Mouse (Mus musculus) hindbrain, embryonic 16.5 days (tissue): ENCODE data around the gene Fam219a. TPM values are rescaled to one million over a fixed set of nuclear protein-coding genes. Genes with fewer than 3 reads are reported as not detected.

ENCODE experiments used
- ATAC-seq: fragments of 200-750 bp; cut with Nextera tagmentation; 2 replicates; pipeline ENCODE4 v1.8.0; 2017; ENCODE audit warnings: moderate TSS enrichment, moderate library complexity
- H3K27ac ChIP-seq: fragments of 300-500 bp; sonication (generic); 2 replicates; pipeline ENCODE4 v1.5.1; 2014; ENCODE audit warnings: low read depth, mild to moderate bottlenecking, control low read depth, low read length, moderate library complexity
- H3K27me3 ChIP-seq: fragments of 300-500 bp; sonication (generic); replicated peaks from 2 replicates; pipeline ENCODE4 v1.6.1; 2014; ENCODE audit warnings: low read length; ENCODE audit not compliant: control insufficient read depth, insufficient read depth
- H3K36me3 ChIP-seq: fragments of 300-500 bp; sonication (generic); 2 replicates; pipeline ENCODE4 v1.6.1; 2014; ENCODE audit warnings: mild to moderate bottlenecking, low read length, moderate library complexity, mixed read lengths; ENCODE audit not compliant: control insufficient read depth, insufficient read depth
- H3K4me1 ChIP-seq: fragments of 300-500 bp; sonication (generic); 2 replicates; pipeline ENCODE4 v1.6.1; 2014; ENCODE audit warnings: low read depth, low read length; ENCODE audit not compliant: control insufficient read depth, insufficient read depth
- H3K4me2 ChIP-seq: fragments of 300-500 bp; sonication (generic); 2 replicates; pipeline ENCODE4 v1.6.1; 2014; ENCODE audit warnings: mild to moderate bottlenecking, low read length, control low read depth, moderate library complexity
- H3K4me3 ChIP-seq: fragments of 300-500 bp; sonication (generic); 2 replicates; pipeline ENCODE4 v1.5.1; 2014; ENCODE audit warnings: mild to moderate bottlenecking, low read length, control low read depth, moderate library complexity
- H3K9ac ChIP-seq: fragments of 300-500 bp; sonication (generic); 2 replicates; pipeline ENCODE4 v1.6.1; 2014; ENCODE audit warnings: low read depth, mild to moderate bottlenecking, control low read depth, low read length, moderate library complexity
- H3K9me3 ChIP-seq: fragments of 300-500 bp; sonication (generic); 2 replicates; pipeline ENCODE4 v1.6.1; 2014; ENCODE audit warnings: mild to moderate bottlenecking, low read length, moderate library complexity; ENCODE audit not compliant: control insufficient read depth
- WGBS: fragments of 180-500 bp; shearing (Covaris S2); extraction: QIAGEN DNeasy Blood & Tissue Kit; methylation state at CpG from one replicate; pipeline ENCODE4 v1.1.7; 2014; 5-methylcytosine and 5-hydroxymethylcytosine counted together
- polyA plus RNA-seq: library from polyadenylated mRNA; unstranded; fragments of >200 nt; fragmentation: Nextera tagmentation; extraction: Ambion mirVana; gene quantifications from 2 replicates; pipeline ENCODE4 v1.2.1, GENCODE M21; 2015

Gene Fam219a
- polyA plus RNA-seq, 1 experiment from 2014 or later = 14.8 TPM

DNA sequence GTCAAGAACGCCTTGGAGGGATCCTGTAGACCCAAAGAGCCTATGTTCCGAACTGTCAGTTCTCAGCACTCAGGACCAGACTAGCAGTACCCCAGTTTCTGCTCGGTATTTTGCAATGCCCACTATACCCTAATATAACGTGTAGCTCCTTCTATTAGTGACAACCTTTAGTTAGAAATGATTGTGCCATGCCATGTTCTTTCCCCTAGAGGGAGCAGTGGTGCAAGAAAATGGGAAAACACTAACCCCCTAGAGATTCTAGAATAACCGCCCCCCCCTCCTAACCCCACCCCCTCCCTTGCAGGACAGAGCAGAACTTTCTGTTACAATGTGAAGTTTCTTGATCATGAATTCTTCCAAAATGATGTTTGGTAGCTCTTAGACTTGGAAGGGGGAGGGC, 65.0 kb downstream of the Fam219a start:
- H3K27me3 ChIP-seq = peaks cover 15% of the 10 kb centered on the region; the same call in 1 of the 2 replicates
- no peak for ATAC-seq
- H3K4me3 ChIP-seq = no peak overlapping the region
- H3K9ac ChIP-seq = no peak overlapping the region
- H3K9me3 ChIP-seq = no peaks in the 10 kb centered on the region
- WGBS = 70% methylated on average over 5 of the region's 5 CpGs
- no peak overlapping the region for H3K4me2 ChIP-seq
- peaks cover 12% of the 10 kb centered on the region for H3K4me1 ChIP-seq
- no peak overlapping the region for H3K27ac ChIP-seq
- H3K36me3 ChIP-seq = no peaks in the 10 kb centered on the region

DNA sequence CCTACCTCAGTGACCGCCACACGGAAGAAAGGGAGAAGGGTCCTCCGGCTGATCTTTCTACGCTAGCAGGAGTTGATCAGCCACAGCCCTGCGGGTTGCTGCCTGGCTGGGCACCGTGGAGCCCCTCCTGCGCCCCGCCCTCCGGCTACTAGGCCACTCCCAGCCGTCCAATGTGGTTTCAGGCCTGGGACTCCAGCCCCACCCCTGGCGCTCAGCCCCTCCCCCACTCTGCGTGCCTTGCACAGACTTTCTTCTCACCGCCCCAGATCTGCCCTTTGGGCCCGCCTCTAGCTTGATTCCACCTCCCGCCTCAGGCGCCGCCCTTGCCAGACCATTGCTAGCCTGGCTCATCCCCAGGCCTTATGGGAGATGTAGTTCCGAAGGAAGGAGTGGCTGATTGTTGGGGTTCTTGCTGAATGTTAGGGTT, 66.3 kb downstream of the Fam219a start, which contains the start of gene AI464131:
Gene AI464131 (minus strand): TSS at position 91 of the 427 bp plus-strand sequence.
- peaks cover 20% of the 10 kb centered on the region for H3K27me3 ChIP-seq
- peak; percentile 87 for ATAC-seq
- peaks cover 26% of the 10 kb centered on the region for H3K4me1 ChIP-seq
- no peaks in the 10 kb centered on the region for H3K9me3 ChIP-seq
- H3K9ac ChIP-seq = peak within 1 kb of the TSS; percentile 59
- H3K4me2 ChIP-seq = peak within 1 kb of the TSS; percentile 62
- peak within 1 kb of the TSS; percentile 42 for H3K4me3 ChIP-seq
- H3K36me3 ChIP-seq = no peaks in the 10 kb centered on the region
- H3K27ac ChIP-seq = peak within 1 kb of the TSS; percentile 45; the same call in 1 of the 2 replicates
- WGBS = under 1% methylated on average over 18 of the region's 18 CpGs

DNA sequence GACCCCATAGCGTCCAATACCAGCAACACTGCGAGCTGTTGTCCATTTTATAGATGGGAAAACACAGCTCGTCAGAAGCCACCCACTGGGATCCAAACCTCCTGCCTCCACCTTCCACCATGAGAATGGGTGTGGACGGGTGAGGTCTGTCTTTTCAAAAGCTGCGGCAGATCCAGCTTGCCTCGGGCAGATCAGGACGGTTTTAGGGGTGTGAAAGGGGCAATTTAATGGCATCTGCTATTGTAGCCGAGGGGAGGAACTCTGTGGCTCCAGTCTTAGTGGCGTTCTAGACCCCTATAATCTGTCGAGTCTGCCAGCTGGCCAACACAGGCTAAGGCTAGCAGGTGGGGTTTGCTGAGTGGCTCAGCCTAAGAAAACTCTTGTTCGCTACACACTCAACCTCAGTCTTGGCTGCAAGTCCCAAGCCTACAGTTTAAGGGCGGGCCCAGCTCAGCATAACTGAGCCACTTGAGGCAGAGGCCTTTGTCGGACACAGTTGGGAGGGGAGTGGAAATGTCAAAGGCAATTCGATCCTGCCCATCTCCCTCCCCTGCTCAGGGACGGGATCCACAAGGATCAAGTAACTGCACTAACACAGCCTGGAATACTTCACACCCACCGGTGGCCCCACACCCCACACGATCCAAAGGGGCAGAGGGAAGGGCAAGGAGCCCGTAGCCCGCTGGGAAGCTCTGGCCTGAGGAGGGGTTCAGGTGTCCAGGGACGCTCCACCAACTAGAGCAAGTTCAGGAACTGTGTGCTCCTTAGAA, 67.0 kb downstream of the Fam219a start:
- Histone ChIP-seq H3K4me2 (peak overlapping the region; percentile 62), H3K9me3 (no peaks in the 10 kb centered on the region), H3K27ac (peak overlapping the region; percentile 45; the same call in 1 of the 2 replicates), H3K9ac (peak overlapping the region; percentile 59), H3K36me3 (no peaks in the 10 kb centered on the region), H3K27me3 (peaks cover 24% of the 10 kb centered on the region), H3K4me3 (peak overlapping the region; percentile 42), H3K4me1 (peaks cover 28% of the 10 kb centered on the region)
- 9% methylated on average over 20 of the region's 20 CpGs for WGBS
- ATAC-seq = peak; percentile 16

DNA sequence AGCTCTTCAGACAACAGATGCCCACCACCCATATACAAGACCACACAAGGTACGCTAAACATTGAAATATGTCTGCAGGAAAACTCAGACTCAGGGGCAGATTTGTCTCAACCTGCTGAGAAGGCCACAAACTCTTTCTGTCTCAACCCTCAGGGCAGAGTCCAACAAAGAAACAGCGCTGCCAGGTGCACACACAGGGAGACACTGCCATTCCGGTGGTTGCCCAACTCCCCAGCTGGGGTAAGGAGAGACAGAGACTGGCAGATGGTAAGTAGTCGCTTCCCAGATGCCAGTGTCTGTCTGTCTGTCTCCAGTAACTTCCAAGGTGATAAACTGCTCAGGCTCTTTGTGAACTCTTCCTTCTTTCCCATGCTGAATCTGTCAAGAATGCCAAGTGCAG, 68.6 kb downstream of the Fam219a start:
- Histone ChIP-seq H3K27me3 (peaks cover 26% of the 10 kb centered on the region), H3K36me3 (no peaks in the 10 kb centered on the region), H3K9me3 (no peaks in the 10 kb centered on the region), H3K27ac (no peak overlapping the region), H3K9ac (no peak overlapping the region), H3K4me3 (no peak overlapping the region), H3K4me2 (peak overlapping the region; percentile 62), H3K4me1 (peaks cover 21% of the 10 kb centered on the region)
- ATAC-seq = no peak
- WGBS = 68% methylated on average over 4 of the region's 4 CpGs

DNA sequence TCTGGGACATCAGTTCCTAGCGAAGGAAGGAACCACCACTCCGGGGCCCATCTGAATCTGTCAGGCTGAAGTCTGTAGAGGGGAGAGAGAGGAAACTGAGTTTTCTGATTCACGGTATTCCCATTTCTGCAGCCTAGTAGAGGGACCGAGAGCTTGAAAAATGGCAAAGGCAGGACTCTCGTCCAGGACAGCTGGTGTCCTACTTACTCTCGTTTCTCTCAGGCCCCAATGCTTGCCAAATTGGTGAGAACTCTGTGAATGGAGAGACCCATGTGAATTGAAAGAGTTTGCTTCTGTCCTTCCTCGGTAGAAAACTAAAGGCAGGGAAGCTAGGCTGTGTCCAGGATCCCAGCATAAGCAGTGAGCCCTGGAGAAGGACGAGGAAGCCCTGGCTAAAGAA, 69.7 kb downstream of the Fam219a start:
- Histone ChIP-seq H3K27ac (peak overlapping the region; percentile 25), H3K27me3 (peaks cover 26% of the 10 kb centered on the region), H3K36me3 (no peaks in the 10 kb centered on the region), H3K4me1 (peaks cover 21% of the 10 kb centered on the region), H3K4me2 (no peak overlapping the region), H3K9ac (no peak overlapping the region; the same call in 1 of the 2 replicates), H3K9me3 (no peaks in the 10 kb centered on the region), H3K4me3 (no peak overlapping the region)
- ATAC-seq = no peak
- WGBS = 56% methylated on average over 8 of the region's 8 CpGs

DNA sequence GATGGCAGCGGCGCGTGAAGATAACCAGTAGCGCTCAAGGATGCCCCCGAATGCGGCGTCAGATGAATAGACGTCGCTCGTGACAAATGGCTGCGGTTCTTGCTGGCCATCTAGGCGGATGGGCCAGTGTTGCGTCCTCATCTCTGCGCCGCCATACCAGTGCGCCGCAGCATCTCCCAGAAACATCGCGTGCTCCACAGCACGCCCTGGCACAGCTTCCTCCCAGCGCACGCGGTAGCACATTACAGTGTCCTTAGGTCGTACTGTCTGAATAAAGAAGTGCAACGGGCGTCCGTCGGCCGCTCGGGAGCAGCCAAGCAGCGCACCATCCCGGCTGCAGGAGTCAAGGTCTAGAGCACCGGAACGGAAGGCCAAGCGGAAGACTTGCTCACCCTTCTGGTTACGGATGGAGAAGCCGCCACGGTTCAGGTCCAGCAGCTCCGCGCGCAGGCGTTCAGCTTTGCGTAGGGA, 70.4 kb downstream of the Fam219a start:
- Histone ChIP-seq H3K36me3 (no peaks in the 10 kb centered on the region), H3K9ac (peak overlapping the region; percentile 51), H3K4me2 (peak overlapping the region; percentile 61), H3K4me3 (peak overlapping the region; percentile 36), H3K4me1 (peaks cover 21% of the 10 kb centered on the region), H3K9me3 (no peaks in the 10 kb centered on the region), H3K27me3 (peaks cover 26% of the 10 kb centered on the region), H3K27ac (peak overlapping the region; percentile 25)
- ATAC-seq = no peak
- 12% methylated on average over 43 of the region's 43 CpGs for WGBS

DNA sequence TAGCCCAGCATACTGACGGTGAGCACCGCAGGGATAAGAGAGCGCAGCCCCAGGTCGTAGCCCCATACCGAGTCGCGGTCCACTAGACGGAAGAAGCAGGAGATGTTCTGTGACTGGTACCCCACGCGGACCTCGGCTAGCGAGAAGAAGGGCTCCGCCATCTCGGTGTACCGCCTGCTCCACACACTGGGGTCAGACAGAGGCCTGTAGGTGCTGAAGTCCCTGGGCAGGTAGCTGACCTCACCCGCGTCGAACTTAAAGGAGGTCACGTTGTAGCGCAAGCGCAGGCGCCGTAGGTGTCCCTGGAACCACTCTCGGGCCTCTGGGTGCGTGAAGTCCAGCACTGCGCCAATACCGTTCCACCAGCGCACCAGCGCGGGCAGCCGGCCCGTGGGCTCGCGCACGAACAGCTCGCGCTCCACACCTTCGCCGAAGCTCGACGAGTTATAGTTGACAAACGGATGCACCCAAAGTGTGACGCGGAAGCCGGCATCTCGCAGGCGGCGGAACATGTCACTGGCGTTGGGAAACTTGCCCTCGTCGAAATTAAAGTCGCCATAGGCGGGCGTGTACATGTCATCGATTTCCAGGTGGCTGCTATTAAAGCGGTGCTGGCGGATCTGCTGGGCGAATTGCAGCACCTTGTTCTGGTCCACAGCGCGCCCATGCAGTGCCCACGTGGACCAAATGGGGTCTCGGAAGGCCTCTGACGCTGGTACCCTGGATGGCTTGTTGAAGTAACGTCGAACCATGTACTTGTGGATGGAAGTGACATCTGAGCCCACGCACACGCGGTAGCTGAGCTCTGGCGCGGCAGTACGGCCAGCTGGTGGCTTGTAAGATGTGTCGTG, 71.1 kb downstream of the Fam219a start:
- peaks cover 26% of the 10 kb centered on the region for H3K27me3 ChIP-seq
- no peaks in the 10 kb centered on the region for H3K36me3 ChIP-seq
- H3K27ac ChIP-seq = no peak overlapping the region
- no peak for ATAC-seq
- 13% methylated on average over 72 of the region's 72 CpGs for WGBS
- peak overlapping the region; percentile 51 for H3K9ac ChIP-seq
- H3K9me3 ChIP-seq = no peaks in the 10 kb centered on the region
- peaks cover 21% of the 10 kb centered on the region for H3K4me1 ChIP-seq
- peak overlapping the region; percentile 36 for H3K4me3 ChIP-seq
- peak overlapping the region; percentile 61 for H3K4me2 ChIP-seq

DNA sequence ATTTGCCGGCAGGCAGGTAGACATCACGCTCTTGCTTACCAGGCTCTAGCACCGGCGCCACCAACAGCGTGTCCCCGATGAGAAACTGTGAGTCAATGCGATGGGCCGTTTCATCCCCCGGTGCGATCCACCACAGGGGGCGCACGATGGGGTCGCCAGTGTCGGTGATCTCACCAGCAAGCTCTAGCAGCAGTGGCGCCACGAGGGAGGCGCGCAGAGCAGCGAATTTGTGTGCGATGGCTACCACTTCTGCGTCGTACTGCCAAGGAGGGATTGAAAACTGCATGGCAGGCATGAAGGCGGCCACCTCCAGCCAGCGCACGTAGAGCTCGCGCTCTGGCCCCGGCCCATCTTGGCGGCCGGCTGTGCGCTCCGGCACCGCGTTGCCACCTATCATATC, 71.8 kb downstream of the Fam219a start:
- no peaks in the 10 kb centered on the region for H3K36me3 ChIP-seq
- 4% methylated on average over 34 of the region's 34 CpGs for WGBS
- peak overlapping the region; percentile 61 for H3K4me2 ChIP-seq
- peak overlapping the region; percentile 49 for H3K9ac ChIP-seq
- no peak overlapping the region for H3K27ac ChIP-seq
- peaks cover 21% of the 10 kb centered on the region for H3K4me1 ChIP-seq
- 0 out of 2 replicates have a peak, but pooled peaks have one; percentile 18 for ATAC-seq
- peaks cover 26% of the 10 kb centered on the region for H3K27me3 ChIP-seq
- H3K9me3 ChIP-seq = no peaks in the 10 kb centered on the region
- peak overlapping the region; percentile 36 for H3K4me3 ChIP-seq

DNA sequence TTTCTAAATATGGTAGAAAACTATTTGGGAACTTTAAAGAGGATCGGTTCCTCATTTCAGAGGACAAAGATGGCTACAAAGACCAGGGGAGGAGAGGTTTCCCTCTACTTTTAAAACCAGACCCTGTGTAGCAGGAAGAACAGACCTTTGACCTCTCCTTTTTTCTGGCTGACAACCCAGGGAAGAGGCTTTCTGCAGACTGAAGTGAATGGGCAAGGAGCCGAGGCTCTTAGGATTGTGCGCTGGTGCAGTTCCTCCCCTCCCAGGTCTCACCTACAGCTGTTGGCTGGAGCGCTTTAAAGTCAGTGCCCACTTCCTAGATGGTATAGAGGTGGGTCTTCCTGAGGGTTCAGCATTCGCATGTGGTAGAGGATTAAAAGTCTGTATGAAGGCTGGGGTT, 72.3 kb downstream of the Fam219a start:
- H3K27ac ChIP-seq = no peak overlapping the region
- ATAC-seq = no peak
- H3K9me3 ChIP-seq = no peaks in the 10 kb centered on the region
- H3K9ac ChIP-seq = no peak overlapping the region
- peaks cover 21% of the 10 kb centered on the region for H3K4me1 ChIP-seq
- no peak overlapping the region; the same call in 1 of the 2 replicates for H3K4me2 ChIP-seq
- 54% methylated on average over 5 of the region's 5 CpGs for WGBS
- peaks cover 26% of the 10 kb centered on the region for H3K27me3 ChIP-seq
- H3K36me3 ChIP-seq = no peaks in the 10 kb centered on the region
- H3K4me3 ChIP-seq = no peak overlapping the region
